Mouse (Mus musculus) kidney, adult 2 months (tissue): ENCODE measurements around the gene Foxd3. TPM values are rescaled to one million over a fixed set of nuclear protein-coding genes. Genes with fewer than 3 reads are reported as not detected.
"Not testable (repeated sequence)": the region's sequence is repeated elsewhere in the genome, so short reads cannot be mapped to it uniquely, and the experiment has no call there.

Source experiments
- DNase-seq: peaks from one replicate; pipeline ENCODE4 v3.0.0; 2021
- H3K27ac ChIP-seq: fragments of 200-500 bp; 2 replicates; pipeline ENCODE4 v1.5.1; 2012; ENCODE audit warnings: low read depth, low read length, control low read depth, inconsistent platforms; ENCODE audit not compliant: insufficient read depth
- H3K27me3 ChIP-seq: fragments of 200-500 bp; replicated peaks from 2 replicates; pipeline ENCODE4 v1.6.1; 2012; ENCODE audit warnings: mild to moderate bottlenecking, moderate library complexity, low read length, inconsistent platforms; ENCODE audit not compliant: control insufficient read depth, insufficient read depth
- H3K36me3 ChIP-seq: fragments of 200-500 bp; 2 replicates; pipeline ENCODE4 v1.6.1; 2012; ENCODE audit warnings: mild to moderate bottlenecking, moderate library complexity, low read length, inconsistent platforms; ENCODE audit not compliant: control insufficient read depth, insufficient read depth
- H3K4me1 ChIP-seq: fragments of 200-500 bp; 2 replicates; pipeline ENCODE4 v1.6.1; 2011; ENCODE audit warnings: low read length; ENCODE audit not compliant: control insufficient read depth, insufficient read depth
- H3K4me3 ChIP-seq: fragments of 200-500 bp; 2 replicates; pipeline ENCODE4 v1.5.1; 2011; ENCODE audit warnings: mild to moderate bottlenecking, low read depth, low read length, control low read depth; ENCODE audit not compliant: insufficient read depth
- CTCF ChIP-seq: fragments of 200-500 bp; conservative IDR thresholded peaks from 2 replicates; pipeline ENCODE4 v1.5.1; 2011; ENCODE audit warnings: low read depth, mild to moderate bottlenecking, control low read depth, low read length, moderate library complexity, mixed read lengths; ENCODE audit not compliant: insufficient read depth, insufficient read length
- POLR2A ChIP-seq: fragments of 200-500 bp; IDR thresholded peaks from one replicate; pipeline ENCODE4 v1.6.1; 2011; ENCODE audit warnings: low read depth, low read length, control low read depth
- WGBS: fragments of 180-500 bp; shearing (Covaris S2); methylation state at CpG from one replicate; pipeline ENCODE4 v1.1.7; 2018; 5-methylcytosine and 5-hydroxymethylcytosine counted together
- polyA plus RNA-seq: library from polyadenylated mRNA; depleted of rRNA; stranded (reverse); fragments of >200 nt; gene quantifications from 2 replicates; pipeline ENCODE4 v1.2.3, GENCODE M21; 2012; rRNA removed

Foxd3 gene
- 0.06 and 0.11 TPM in 2 replicates for polyA plus RNA-seq

DNA sequence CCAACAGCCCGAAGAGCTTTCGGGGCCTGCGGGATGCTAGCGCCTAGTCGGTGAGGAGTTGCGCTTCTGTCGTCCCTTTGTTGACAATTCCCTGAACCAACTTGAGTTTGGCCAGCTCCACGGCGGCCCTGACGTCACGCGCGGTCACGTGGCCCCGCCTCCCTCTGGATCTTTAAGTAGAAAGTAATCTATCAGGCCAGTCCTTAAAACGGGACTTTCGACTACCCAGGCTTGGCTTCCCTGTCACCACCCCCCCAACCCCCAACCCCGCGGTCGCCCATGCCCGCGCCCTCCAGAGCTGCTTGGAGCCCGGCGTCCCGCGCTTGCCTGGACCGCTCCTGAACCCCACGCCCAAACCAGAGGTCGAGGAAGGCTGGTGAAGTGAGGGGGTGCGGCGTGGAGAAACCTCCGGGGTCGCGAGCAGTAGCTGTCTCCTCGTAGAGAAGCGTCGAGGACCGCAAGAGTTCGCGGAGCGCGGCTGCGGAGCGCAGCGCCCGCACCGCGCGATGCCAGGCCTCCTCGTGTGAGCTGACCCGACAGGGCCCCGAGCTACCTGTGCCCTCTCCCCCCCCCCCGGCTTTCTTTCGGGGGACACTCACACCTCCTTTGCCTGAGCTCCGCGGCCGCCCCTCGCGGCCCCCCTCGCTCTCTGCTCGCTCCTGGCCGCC, at the start of gene Foxd3:
Gene Foxd3, plus strand, starts transcription at position 363 of the 668 bp plus-strand sequence.
- Histone ChIP-seq H3K36me3 (no peaks in the 10 kb centered on the region), H3K27ac (no peak within 1 kb of the TSS), H3K4me3 (no peak within 1 kb of the TSS), H3K27me3 (peaks cover 34% of the 10 kb centered on the region), H3K4me1 (no peaks in the 10 kb centered on the region)
- DNase-seq, result no peak
- TF ChIP-seq CTCF (no peak), POLR2A (no peak)
- WGBS, result 3% methylated on average over 62 of the region's 62 CpGs

DNA sequence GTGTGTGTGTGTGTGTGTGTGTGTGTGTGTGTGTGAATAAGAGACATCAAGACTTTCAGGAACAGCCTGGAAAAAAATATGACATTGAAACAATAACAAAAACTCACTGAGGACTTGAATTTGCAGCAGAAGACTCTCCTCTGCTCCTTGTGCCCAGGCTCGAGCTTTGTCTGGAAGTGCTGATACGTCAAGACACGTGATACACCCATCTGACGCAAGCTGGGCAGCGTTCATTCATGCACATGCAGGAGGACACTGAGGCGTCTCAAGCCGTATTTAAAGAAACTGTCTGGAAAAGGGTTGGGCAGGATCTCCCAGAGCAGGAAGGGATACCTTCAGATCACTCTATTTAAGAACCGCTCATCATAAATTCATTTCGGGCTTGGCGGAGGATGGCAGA, 43.9 kb upstream of the Foxd3 start:
- no peaks in the 10 kb centered on the region for H3K27me3 ChIP-seq
- DNase-seq, result no peak
- TF ChIP-seq POLR2A, result no peak
- no peak for TF ChIP-seq CTCF
- H3K4me3 ChIP-seq, result no peak overlapping the region
- no peaks in the 10 kb centered on the region for H3K36me3 ChIP-seq
- WGBS, result 68% methylated on average over 10 of the region's 10 CpGs
- H3K27ac ChIP-seq, result no peak overlapping the region
- H3K4me1 ChIP-seq, result no peaks in the 10 kb centered on the region

DNA sequence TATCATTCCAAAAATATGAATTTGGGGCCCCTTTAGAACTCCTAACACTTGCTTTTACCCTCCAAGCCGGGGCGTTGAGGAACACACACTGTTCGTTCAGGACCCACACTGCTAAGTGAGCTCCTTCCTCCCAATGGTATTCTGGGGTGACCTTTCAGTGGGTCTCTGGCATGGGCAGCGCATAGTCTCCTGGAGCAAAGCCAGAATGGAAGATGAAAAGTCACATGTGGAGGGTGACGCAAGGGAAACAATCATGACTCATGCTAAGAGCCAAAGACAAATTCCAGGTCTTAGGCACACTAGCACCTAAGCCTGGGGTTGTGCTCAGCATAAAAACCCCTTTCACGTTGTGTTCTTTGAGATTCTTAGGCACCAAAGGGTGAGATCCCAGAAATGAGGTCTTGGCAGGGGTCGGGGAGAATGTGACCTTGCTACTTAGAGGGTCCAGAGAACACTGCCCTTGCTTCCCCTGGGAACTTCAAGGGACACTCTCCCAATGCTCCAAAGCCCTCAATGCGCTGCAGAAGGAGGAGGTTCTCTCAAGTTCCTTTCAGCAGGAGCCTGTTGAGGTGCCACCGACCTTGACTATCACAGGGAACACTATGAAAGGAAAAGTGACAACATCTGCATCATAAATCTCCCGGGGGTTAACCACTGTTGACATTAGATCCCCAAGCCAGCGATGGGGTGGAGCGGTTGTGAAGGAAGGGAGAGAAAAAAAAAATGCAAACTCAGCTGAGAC, 43.3 kb upstream of the Foxd3 start:
- DNase-seq, result no peak
- Histone ChIP-seq H3K4me1 (no peaks in the 10 kb centered on the region), H3K36me3 (no peaks in the 10 kb centered on the region), H3K27me3 (no peaks in the 10 kb centered on the region), H3K4me3 (no peak overlapping the region), H3K27ac (no peak overlapping the region)
- WGBS, result 55% methylated on average over 12 of the region's 12 CpGs
- TF ChIP-seq POLR2A (no peak), CTCF (no peak)

DNA sequence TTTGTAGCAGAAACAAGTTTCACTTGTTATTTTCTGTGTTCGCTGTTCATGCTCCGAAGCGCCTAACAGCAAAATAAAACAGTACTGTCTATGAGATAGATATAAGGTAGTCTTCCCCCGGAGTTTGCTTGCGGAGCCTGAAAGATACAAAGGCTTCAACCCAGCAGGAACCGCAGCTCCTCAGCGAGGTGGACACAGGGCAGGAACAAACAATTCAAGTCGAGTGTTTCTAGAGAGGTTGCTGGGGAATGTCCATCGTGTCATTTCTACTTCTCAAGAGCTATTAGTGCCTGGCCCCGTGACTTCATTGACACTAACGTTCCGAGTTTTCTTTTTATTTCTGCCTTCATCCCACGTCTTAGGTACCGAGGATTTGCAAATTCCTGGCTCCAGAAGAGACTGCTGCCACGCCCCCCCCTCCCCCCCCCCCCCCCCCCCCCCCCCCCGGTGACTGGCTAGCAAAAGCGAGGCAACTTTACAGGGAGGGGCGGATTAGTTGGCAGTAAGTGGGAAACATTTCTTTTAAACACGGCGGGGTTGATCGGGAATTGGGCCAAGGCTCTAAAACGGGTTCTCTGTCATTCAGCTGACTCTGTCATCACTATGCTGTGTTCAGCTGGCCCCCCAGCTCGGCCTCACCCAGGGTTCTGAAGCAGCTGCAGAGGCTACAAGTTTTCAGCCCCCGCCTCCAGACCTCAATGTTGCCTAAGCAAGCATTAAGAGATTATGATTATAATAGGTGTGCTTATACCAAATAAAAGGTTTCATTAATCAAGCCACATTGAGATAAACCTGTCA, 29.9 kb upstream of the Foxd3 start:
- WGBS, result 17% methylated on average over 20 of the region's 24 CpGs
- no peak for DNase-seq
- no peak for TF ChIP-seq CTCF
- no peak for TF ChIP-seq POLR2A

DNA sequence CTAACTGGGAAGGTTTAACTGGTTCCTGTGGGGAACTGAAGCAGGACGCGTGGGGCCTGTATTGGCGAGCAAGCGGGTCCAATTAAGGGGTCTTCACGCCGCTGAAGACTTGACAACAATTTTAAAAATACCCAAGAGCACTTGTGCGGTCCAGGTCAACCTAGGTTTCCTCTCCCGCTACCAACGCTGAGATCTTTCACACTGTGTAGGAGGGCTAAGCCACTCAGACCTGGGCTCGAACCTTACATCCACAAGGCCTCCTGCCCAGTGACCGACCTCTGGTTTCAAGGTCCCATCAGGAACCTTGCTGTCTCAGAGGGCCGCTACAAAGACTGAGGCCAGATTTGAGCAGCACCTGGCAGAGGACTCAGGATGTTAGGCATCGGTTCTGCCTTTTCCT, 29.0 kb upstream of the Foxd3 start:
- Histone ChIP-seq H3K36me3 (no peaks in the 10 kb centered on the region), H3K4me3 (no peak overlapping the region), H3K27ac (no peak overlapping the region), H3K27me3 (no peaks in the 10 kb centered on the region), H3K4me1 (no peaks in the 10 kb centered on the region)
- WGBS, result 78% methylated on average over 13 of the region's 13 CpGs
- DNase-seq, result no peak
- no peak for TF ChIP-seq CTCF
- no peak for TF ChIP-seq POLR2A

More for the DNA sequence above, 29.9 kb upstream of the Foxd3 start:
- Histone ChIP-seq H3K27ac (no peak overlapping the region), H3K4me3 (no peak overlapping the region), H3K4me1 (no peaks in the 10 kb centered on the region), H3K36me3 (no peaks in the 10 kb centered on the region), H3K27me3 (no peaks in the 10 kb centered on the region)

DNA sequence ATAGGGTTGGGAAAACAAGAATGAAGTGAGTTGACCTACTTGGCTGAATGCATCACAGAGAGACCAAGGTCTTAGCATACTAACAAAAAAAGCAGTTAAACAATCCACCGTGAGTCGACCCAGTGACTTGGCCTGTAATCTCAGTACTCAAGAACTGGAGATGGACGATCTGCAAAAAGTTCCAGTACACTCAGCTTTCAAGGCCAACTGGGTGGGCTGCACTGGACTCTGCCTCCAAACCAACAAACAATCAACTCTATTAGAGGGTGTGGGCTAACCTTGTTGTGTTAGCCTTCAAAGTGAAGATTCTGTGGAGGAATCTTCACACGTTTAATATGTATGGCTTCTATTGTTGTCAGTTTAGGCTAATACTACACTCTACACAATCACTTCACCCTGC, 20.1 kb upstream of the Foxd3 start:
- no peak for TF ChIP-seq POLR2A
- TF ChIP-seq CTCF, result no peak
- H3K36me3 ChIP-seq, result no peaks in the 10 kb centered on the region
- H3K27ac ChIP-seq, result no peak overlapping the region
- DNase-seq, result no peak
- H3K27me3 ChIP-seq, result no peaks in the 10 kb centered on the region
- no peaks in the 10 kb centered on the region for H3K4me1 ChIP-seq
- no peak overlapping the region for H3K4me3 ChIP-seq
- 79% methylated on average over 4 of the region's 4 CpGs for WGBS

DNA sequence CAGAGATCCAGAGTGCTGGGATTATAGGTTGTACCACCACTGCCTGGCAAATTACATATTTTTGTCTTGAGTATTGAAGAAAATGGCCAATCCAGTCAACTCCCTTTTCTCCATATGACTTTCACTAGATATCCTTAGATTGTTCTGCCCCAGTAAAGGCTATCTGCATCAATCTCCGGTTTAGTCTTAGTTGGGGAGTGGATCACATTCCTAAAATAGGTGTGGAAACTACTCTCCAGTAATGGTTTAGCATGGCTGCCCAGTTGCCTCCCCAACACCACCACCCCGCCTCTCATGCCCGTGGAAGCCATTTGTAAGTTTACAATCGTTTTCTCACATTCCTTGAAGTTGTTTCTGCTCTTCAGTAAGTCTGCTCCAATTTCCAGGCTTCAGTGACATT, 19.4 kb upstream of the Foxd3 start:
- no peak for DNase-seq

DNA sequence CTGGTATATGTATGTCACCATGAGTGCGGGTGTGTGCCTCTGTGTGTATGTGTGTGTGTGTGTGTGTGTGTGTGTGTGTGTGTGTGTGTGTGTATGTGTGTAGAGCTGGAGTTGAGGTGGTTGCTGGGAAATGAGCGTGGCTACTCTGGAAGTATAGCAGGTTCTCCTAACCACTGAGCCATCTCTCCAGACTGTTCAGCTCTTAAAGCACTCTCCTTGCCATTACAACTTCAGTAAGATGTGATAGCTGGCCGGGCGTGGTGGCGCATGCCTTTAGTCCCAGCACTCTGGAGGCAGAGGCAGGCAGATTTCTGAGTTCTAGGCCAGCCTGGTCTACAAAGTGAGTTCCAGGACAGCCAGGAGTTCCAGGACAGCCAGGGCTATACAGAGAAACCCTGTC, 15.5 kb upstream of the Foxd3 start:
- not testable (repeated sequence) for H3K4me3 ChIP-seq, H3K4me1 ChIP-seq, DNase-seq, H3K36me3 ChIP-seq, H3K27ac ChIP-seq, H3K27me3 ChIP-seq
- 93% methylated on average over 5 of the region's 5 CpGs for WGBS

More for the DNA sequence above, 19.4 kb upstream of the Foxd3 start:
- TF ChIP-seq POLR2A (no peak), CTCF (no peak)
- no peak overlapping the region for H3K4me3 ChIP-seq
- H3K27me3 ChIP-seq, result no peaks in the 10 kb centered on the region
- H3K4me1 ChIP-seq, result no peaks in the 10 kb centered on the region
- 68% methylated on average over 4 of the region's 4 CpGs for WGBS
- H3K27ac ChIP-seq, result no peak overlapping the region
- no peaks in the 10 kb centered on the region for H3K36me3 ChIP-seq
